Mouse (Mus musculus): ENCODE data around the gene Sod2.

DNA sequence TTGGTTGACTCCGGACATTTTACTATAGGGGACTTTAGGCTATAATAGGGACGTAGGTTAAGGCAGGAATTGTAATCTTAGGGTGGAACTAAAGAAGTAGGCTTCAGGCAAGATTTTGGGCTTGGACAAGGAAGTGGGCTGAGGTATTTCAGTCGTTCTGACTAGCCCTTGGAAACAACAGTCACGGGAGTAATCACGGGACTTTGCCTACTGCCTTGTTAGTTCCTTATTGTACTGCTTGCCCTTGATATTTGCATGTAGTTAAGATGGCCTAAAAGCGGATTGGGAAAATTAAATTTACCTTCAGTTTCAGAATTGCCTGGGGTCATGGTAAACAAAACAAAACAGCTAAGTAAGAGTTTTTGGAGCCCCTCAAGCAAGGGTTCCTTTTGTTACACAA lies 7.6 kb upstream of the Sod2 start:
- TF ChIP-seq POLR2A (IDR thresholded peaks at IDR 0.05; ENCODE audit: borderline replicate concordance, extremely low read depth, low read depth, low read length): no peak
- no peak for TF ChIP-seq CTCF (IDR thresholded peaks at IDR 0.05; ENCODE audit: insufficient read depth, low read length)

Data from lung, adult 2 months (tissue).